8 mouse cellular contexts compared by ENCODE assay signal in genomic region chr7:99572931-99573330, GRCm38 (mm10). TPM values are rescaled to one million over a fixed set of nuclear protein-coding genes. Genes with fewer than 3 reads are reported as not detected.
DNase-seq lines count a peak whose midpoint lies in the region; ATAC-seq lines count a peak whose summit lies in the region.
"Had no signal": no experiment of that assay in that cellular context is flagged by ENCODE, and none has a peak within 500 bp of the region (broad histone marks: within the 10 kb centered on the region; RNA-seq: fewer than 3 reads in every experiment).

No protein-coding gene starts in this region.

- no peak overlapping the region for H3K27ac ChIP-seq in heart, embryonic 11.5 days (ENCODE audit: low read depth, low read length)

- no peak overlapping the region for H3K9ac ChIP-seq in heart, embryonic 11.5 days (ENCODE audit: low read depth, low read length)

- H3K4me3 ChIP-seq in heart, embryonic 11.5 days (ENCODE audit: low read depth, low read length), result no peak overlapping the region

- intact Hi-C loops in left cerebral cortex, postnatal 10 days (cut with DNase I), result no loop called here

- no peak overlapping the region for H3K4me2 ChIP-seq in heart, embryonic 11.5 days

- DNase-seq in left cerebral cortex, adult 18-20 months (ENCODE audit: low spot score in 2 of 2), result peak; percentile 34 to 54
- DNase-seq in left cerebral cortex, postnatal 10 days (ENCODE audit: extremely low spot score in 1 of 2, low spot score in 2 of 2), result no peak
- peak; percentile 76 for DNase-seq in T-cell, adult 2 months (ENCODE audit: low spot score)
- peak; percentile 74 to 77 for DNase-seq in cerebellum, postnatal 10 days
- DNase-seq in right cerebral cortex, postnatal 36 days (ENCODE audit: low spot score in 2 of 2), result peak; percentile 47 to 50
- no peak for DNase-seq in kidney, adult 11 months
- DNase-seq: heart, adult 11 months had no signal

- no peaks in the 10 kb centered on the region for H3K9me3 ChIP-seq in heart, embryonic 11.5 days (replicated peaks; ENCODE audit: control insufficient read depth, low read length)

- no peak for ATAC-seq in heart, embryonic 11.5 days (replicated peaks; ENCODE audit: insufficient number of reproducible peaks, low FRiP score, low TSS enrichment)

- 39% methylated on average over 10 of the region's 10 CpGs for WGBS in heart, embryonic 11.5 days (ENCODE audit: insufficient replicate concordance)

- no peaks in the 10 kb centered on the region for H3K36me3 ChIP-seq in heart, embryonic 11.5 days (ENCODE audit: control insufficient read depth, insufficient read depth, low read length)

- H3K27me3 ChIP-seq in heart, embryonic 11.5 days (ENCODE audit: control insufficient read depth, insufficient read depth, low read length), result no peaks in the 10 kb centered on the region

- H3K4me1 ChIP-seq in heart, embryonic 11.5 days (ENCODE audit: control insufficient read depth, insufficient read depth, low read length), result peaks cover 20% of the 10 kb centered on the region

RNA-seq across cellular contexts. Expression of gene Arrb1, which starts 37.7 kb away (rescaled TPM):
- 100 to 1,000 TPM; 177 to 179 TPM for total RNA-seq in left cerebral cortex, adult 18-20 months (2021)
- total RNA-seq in left cerebral cortex, postnatal 10 days (2021), result 100 to 1,000 TPM; 167 to 196 TPM
- polyA plus RNA-seq in heart, embryonic 11.5 days (2014; fragmentation: Nextera tagmentation; extraction: Ambion mirVana), result 4.9 and 5.3 TPM in 2 replicates

RNA-seq across cellular contexts. Expression of gene Tpbgl, which starts 54.0 kb away (rescaled TPM):
- total RNA-seq in left cerebral cortex, adult 18-20 months (2021), result 1 to 10 TPM; 3.8 to 4.8 TPM
- 1 to 10 TPM; 3.3 TPM for total RNA-seq in left cerebral cortex, postnatal 10 days (2021)
- polyA plus RNA-seq in heart, embryonic 11.5 days (2014; fragmentation: Nextera tagmentation; extraction: Ambion mirVana), result 1.4 and 1.5 TPM in 2 replicates

Comparison
In these comparisons a context has a peak if more than half of its experiments do, and no peak if none do; other contexts are left out.
1. DNase-seq: peak in left cerebral cortex, adult 18-20 months (2 of 2), T-cell, adult 2 months (single experiment), cerebellum, postnatal 10 days (2 of 2) and right cerebral cortex, postnatal 36 days (2 of 2); none in left cerebral cortex, postnatal 10 days (0 of 2) and kidney, adult 11 months (single experiment).